Mouse (Mus musculus) small intestine, adult 2 months (tissue): ENCODE measurements around the gene Olfr586.

Experiments
- CTCF ChIP-seq: fragments of 200-500 bp; IDR thresholded peaks from 2 replicates; pipeline ENCODE4 v1.5.1; 2012; ENCODE audit warnings: low read depth, mild to moderate bottlenecking, control low read depth, inconsistent platforms, low read length, moderate library complexity, mixed read lengths; ENCODE audit not compliant: insufficient replicate concordance, insufficient read length; ENCODE audit errors: extremely low read depth
- POLR2A ChIP-seq: fragments of 200-500 bp; IDR thresholded peaks from 2 replicates; pipeline ENCODE4 v1.6.1; 2012; ENCODE audit warnings: low read depth, mild to moderate bottlenecking, control low read depth, inconsistent platforms, low read length, moderate library complexity

GRCm38 (mm10) chr7:103081585-103081984 is 43.9 kb downstream of the Olfr586 start, which contains the start of gene Olfr584:
- no peak for TF ChIP-seq CTCF
- no peak for TF ChIP-seq POLR2A
